Mouse (Mus musculus) spleen, postnatal 4 days (tissue): Measurements from ENCODE around the gene Osbpl10.
A peak's percentile ranks its signal among the peaks of the same experiment; 100 is the strongest.

Source experiments
- DNase-seq, 2 experiments: peaks; one replicate each; pipeline ENCODE4 v3.0.0; 2022; ENCODE audit warnings: low spot score in 2 of 2

Osbpl10 gene

DNA sequence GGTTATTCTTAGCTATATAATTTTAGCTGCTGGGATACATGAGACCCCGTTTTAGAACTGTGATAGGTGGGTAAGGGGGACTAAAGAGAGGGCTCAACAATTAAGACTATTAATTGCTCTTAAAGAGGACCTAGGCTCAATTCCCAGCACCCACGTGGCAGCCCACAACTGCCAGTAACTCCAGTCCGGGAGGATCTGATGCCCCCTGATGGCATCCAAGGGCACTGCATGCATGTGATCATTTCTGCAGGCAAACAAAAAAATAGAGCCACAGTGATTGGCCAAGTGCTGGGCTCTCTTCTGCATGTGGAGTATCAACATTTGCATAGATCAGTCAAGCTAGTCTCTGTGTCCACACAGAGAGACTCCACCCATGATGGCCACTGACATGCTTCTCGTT, 96.8 kb downstream of the Osbpl10 start:
- DNase-seq: no peak

DNA sequence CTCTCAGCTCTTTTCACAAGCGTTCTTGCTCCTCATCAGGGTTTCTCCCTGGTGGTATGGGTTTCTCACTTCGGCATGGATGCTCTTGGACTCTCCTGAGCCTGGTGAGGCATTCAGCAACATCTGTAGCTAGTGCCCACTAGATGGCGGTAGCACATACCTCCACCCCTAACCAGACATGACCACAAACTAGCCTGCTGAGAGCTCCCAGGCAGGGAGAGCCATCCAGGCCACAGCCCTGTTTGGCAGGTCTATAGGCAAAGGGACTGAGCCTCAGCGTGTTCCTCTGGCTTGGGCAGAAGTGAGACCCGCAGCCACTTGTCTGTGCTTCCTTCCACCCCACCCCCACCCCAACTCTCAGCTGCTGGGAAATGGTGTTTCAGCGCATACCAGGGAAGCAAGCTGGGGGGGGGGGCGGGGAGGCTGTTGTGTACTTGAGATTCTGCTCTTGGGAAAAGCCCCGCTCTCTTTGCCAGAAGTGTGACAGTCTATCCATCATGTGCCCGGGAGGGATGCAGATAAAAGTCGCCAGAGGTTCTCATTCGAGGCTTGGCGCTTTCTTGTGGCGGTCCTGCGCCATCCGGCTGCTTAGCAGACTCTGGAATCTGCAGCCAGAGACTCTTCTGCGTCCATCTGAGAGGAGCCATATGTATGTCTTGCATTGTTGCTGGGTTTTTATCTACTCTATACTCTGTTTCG, 110.1 kb downstream of the Osbpl10 start:
- peak; percentile 34 to 70 for DNase-seq

DNA sequence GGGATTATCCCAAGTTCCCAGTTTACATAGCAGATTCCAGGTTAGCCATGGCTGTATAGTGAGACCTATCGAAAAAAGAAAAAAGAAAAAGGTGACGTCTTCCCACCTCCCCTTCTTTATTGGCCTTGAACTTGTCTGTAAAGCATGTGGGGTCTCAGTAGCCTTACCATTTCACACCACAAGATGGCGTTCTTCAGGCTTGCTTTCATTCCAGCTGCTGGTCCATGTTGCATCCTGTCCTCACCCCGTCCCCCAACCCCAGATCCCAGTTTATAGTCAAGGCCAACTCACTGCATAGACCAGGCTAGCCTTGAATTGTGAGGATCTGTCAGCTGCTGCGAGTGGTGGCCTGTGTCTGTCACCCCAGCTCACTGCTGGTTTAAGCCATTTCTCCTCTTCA, 111.3 kb downstream of the Osbpl10 start:
- DNase-seq: no peak

DNA sequence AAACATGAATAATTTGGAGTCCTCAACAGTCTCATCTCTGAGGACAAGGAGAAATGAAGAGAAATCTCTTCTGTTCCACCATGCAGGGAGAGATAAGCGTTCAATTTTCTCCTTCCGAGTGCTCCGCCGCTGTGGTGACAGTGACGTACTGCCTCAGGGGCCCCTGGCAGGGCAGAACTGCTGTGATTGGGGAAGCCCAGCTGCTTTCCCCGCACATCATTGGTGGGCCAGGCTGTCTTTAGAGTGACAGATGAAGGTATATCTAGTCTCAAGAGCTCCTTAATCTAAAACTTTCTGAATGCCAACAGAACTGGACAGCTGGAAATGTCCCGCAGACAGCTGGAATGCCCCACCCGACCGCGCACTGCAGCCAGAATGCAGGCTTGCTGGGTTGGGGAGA, 118.1 kb downstream of the Osbpl10 start:
- no peak for DNase-seq

DNA sequence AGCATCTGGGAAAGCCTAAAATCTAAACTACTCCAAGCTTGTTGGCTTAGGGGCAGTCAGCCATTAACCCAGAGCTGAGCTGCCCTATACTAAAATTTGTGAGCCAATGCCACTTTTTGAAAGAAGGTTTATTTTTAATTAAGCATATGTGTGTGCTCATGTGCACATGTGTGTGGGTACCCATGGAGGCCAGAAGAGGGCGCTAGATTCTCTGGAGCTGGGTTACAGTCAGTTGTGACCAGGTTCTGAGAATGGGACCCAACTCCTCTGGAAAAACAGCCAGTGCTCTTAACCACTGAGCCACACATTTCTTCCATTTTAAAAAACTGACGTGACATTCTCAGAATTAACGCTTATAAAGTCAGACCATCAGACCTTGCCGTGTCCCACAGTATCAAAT, 119.0 kb downstream of the Osbpl10 start:
- no peak for DNase-seq

DNA sequence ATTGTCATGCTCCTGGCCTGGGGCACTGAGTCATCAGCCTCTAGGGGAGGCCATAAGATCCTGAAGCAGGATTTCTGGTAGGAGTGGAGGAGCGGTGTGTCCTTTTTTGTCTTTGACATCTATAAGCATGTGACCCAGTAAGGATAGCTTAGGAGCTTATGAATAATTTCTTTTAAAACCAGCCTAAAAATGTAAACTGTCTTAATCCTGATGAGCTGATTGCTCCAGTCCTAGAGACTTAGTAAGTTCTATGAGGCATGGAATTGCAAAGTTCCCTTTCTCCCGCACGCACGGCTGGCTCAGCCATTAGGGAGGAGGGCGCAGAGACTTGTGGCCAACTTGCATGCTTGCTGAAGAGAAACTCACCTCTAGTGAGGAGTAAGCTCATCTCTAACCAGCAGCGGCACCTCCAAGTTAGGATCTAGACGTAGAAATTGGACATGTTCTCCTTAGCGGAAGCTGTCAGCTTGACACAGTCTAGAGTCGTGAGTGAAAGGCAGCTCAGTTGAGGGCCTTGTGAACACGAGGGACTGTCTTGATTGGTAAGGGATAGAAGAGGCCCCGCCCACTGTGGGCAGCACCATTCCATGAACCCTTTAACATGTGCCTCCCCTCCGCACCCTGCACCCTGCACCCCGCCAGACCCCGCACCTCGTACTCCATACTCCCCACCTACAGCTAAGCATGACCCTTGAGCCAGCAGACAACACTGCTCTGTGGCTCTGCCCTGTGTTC, 122.0 kb downstream of the Osbpl10 start:
- no peak for DNase-seq

DNA sequence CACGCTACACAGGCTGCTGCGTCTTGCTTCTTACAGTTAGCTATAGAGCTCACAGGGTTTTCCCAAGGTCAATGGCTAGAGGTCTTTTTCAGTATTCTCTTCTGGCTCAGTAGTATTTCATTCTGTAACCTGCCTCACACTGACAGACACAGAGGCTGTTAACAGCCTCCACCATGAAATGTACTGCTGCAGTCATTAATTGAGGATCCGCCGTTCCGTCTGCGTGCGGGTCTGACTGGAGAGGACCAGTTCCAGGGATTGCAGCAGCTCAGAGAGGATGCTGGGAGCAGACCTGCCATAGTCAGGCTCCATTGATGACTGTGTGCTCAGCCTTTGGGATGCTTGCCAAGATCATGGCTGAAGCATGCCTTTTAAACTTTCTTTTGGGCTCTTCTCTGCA, 129.1 kb downstream of the Osbpl10 start:
- no peak for DNase-seq

DNA sequence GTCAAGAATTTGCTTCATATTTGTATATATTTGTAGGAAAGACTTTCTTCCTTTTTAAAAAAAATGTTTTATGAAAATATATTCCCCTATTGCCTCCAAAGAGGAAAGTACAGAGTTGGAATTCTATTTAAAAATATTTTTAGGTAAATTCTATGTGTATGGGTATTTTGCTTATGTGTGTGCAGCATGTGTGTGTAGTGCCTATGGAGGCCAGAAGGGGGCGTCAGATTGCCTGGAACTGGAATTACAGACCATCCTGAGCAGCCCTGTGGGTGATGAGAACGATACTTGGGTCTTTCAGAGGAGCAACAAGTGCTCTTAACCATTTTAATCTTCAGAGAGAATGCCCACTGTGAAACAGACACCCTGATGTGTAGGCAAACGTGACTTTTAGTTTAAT, 132.3 kb downstream of the Osbpl10 start:
- DNase-seq: no peak

DNA sequence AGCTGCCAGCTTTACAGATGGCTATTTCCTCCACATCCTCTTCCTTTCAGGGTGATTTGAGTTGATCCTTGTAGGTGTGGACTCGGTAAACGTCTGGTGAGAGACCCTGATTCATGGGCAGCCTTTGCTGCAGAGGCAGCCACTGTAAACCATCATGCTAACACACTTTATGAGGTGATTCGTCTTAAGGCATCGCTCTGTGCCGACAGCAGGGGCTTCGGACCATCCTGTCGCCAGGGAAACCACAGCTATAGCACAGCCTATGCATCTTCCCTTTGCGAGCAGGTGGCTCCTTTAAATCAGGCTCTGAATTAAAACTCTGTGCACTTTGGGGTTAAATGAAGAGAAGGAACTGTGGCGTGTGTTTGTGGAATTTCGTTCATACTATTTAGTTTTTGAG, 138.9 kb downstream of the Osbpl10 start:
- DNase-seq: no peak

DNA sequence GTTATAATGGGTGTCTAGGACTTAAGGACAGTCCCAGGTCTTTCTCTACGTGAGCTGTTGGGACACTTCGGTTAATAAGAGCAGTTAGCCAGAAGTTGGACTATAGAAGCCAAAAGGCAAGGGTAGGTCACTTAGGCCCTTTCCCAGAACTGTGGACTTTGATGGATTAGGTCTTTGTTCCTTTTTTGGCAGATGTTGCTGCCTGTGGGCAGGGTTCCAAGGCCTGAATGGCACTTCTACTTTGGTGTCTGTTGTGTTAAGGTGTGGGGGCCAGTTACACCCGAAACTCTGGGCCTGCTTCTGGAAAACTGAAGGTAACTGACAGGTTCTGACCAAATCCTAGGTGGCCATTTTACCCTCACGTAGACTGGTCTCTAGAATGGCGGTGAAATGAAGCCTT, 141.9 kb downstream of the Osbpl10 start:
- no peak for DNase-seq

DNA sequence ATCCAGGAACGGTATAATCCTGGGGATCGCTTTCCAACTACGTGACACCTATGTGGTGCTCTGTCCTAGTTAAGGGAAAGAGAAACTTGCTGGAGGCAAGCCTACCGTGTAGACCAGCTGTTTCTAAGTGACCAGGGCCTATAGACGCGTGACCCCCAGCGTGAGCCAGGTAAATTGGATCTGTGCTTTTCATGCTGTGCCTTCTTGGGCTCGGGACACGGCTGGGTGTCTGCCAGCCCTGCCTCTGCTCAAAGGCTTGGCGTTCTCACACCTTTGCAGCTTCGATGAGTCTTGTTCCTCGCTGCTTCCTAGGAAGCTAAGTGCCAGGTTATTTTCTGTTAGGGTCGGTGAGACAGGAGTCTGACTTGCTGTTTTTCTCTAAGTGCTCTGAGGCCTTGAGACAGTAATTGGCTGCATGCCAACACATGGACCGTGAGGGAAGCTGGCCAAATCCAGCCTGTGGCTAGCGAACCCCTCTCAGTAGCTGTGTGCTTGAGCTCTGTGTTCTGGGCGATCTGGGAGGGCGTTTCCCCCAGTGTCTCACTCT, 142.4 kb downstream of the Osbpl10 start:
- DNase-seq: no peak

DNA sequence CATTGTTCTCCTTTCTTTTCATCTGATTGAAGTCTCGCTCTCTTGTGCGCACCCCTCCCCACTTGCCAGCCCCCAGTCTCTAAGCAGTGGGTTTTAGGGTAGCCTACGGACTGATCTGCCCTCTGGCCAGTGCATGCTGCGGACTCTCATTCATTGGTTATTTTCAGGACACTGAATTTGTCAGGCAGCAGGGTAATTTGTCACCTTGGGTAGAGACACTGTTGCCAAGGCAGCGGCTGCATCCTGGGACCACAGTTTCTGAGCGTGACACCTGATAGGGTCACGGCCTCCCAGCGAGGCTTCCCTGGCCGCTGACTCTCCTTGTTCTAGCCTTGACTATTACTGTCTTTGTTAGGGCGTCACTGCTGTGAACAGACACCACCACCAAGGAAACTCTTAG, 149.0 kb downstream of the Osbpl10 start:
- no peak for DNase-seq

DNA sequence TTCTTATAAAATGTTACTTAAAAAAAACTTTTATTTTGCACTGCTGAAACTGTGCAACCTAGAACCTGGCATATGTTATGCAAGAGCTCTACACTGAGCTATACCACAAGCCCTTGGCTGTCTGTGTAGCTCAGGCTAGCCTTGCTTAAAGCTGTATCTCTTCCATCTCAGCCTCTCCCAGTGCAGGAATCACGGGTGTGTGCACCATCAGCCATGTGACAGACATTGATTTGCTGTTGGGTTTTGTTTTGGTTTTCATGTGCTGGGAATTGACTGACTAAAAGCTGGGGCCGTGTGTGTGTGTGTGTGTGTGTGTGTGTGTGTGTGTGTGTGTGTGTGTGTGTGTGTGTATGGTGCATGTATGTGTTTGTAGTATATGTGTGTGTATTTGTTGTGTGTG, 155.6 kb downstream of the Osbpl10 start:
- no peak for DNase-seq

DNA sequence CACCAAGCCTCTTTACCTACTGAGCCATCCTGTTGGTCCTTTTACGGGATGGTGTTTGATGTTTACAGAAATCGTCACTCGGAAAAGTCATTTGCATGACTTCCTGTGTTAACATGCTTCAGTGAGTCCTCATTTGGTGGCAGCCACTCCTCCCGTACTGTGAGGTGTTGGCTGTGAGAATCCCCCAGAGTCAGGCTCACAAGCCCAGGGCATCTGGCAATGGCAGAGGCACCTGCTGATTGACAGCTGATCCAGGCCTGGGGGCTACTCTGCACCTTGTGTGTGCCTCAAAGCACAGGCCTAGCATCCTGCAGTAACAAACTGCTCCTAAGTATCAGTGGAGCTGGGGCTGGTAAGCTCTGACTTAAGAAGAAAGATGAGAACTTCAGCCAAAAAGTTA, 156.4 kb downstream of the Osbpl10 start:
- DNase-seq: peak in 1 of 2 experiments; percentile 18

DNA sequence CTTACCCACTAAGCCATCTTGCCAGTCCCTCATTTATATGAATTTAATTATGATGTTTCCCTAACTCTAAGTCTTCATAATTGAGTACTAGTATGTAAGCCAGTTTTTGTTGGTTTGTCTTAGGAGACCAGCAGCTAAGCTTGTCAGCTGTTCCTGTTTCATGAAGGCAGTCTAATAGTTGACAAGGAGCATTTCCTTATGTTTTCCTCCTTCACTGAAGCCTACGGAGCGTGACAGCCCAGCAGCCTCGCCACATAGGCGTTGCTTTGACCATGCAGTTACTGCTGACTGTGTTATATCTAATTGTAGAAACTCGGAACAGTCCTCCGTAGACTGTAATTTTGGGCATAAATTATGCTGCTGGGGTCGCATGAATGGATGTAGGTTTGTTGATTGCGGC, 157.0 kb downstream of the Osbpl10 start:
- DNase-seq: no peak

DNA sequence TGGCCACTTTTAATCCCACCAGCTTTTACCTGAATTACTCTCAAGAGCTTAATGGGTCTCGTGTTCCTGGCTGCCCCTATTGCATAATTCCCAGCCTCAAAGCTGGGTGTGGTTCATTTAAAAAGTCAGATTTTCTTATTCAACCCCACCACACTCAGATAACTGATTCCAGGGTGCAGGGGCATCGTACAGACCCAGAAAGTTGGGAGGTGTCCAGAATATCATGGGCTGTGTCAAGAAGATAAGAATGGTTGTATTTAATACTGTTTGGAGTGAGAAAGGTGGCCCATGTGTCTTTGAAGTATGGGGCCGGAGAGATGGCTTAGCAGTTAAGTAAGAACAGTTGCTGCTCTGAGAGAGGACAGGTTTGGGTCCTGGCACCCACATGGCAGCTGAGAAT, 159.5 kb downstream of the Osbpl10 start:
- DNase-seq: no peak

DNA sequence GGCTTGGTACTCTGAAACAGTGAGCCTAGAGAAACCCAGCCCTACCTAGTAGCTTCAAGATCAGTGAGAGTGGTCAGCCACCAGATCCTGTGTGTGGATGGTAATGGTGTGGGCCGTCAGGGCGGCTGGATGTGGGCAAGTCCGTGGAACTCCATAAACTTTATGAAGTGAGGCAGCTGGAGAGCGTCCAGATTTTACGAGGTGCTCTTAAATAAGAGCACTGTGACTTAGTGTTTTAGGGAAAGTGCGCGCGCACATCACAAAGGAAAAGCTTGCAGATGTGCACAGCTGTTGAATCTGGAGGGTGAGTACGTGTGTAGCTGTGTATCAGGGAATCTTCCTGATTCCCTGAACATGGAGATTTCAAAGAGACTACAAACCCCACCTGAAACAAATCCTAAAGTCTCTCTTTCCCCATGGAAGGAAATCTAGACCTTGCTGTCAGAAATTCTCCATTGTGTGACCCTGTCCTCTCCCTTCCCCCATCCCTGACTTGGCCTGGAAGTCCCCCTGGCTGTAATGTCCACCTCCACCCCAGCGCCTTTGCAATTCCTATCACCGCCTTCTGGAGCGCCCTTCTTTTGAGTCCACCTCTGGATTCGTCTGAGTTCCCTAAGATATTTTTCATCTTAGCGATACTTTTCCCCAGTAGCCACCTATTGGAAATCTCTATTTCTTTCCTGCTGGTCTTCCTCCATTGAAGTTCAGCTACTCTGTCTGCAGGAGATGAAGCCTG, 161.4 kb downstream of the Osbpl10 start:
- no peak for DNase-seq

DNA sequence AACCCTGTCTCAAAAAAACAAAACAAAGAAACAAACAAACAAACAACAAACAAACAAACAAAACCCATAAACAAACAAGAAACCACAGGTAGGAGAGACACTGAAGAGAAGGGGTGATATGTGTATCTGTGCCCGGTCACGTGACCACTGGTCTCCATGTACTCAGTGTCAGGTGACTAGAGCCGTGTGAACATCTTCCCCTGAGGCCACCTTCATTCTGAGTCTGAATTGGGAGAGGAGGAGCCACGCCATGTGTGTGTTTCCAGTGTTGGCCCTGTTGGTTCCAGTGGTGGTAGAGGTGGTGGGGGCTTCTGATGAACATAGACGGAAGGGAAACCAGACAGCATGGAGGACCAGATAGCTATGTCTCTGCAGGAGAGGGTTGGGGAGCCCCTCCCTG, 168.8 kb downstream of the Osbpl10 start:
- DNase-seq: no peak

DNA sequence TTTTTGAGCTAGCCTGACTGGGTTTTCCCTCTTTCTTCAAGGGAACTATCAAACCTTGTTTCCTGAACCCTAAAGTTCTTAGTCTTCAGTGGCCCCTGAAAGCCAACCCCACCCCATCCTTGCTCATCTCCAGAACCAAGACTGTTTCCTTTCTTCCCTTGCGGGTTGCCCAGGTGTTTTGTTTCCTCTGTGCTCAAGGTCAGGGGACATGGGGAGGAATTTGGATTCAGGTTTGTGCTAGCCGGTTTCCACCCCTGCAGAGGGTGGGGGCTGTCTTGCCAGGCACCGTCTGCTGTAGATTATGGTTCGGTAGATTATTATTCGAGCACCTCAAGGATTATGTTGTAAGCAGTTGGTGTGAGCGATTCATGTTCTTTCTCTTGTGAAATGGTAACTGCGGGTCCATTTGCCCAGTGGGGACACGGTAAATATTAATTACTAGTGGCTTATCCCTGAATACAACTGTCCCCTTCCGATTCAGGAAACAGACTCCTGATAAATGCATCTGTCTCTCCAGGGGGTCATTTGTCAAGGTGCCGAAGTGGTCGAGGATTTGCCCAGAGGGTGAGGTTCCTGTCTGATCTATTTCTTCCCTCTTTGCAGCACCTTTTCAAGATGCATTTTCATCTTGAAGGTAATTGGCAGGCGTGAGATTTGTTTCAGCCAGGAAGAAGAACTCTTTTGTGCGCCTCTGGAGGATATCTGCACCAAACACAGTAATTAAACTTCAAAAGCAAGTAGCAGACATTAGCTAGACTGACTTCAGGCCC, 169.4 kb downstream of the Osbpl10 start:
- DNase-seq: no peak

DNA sequence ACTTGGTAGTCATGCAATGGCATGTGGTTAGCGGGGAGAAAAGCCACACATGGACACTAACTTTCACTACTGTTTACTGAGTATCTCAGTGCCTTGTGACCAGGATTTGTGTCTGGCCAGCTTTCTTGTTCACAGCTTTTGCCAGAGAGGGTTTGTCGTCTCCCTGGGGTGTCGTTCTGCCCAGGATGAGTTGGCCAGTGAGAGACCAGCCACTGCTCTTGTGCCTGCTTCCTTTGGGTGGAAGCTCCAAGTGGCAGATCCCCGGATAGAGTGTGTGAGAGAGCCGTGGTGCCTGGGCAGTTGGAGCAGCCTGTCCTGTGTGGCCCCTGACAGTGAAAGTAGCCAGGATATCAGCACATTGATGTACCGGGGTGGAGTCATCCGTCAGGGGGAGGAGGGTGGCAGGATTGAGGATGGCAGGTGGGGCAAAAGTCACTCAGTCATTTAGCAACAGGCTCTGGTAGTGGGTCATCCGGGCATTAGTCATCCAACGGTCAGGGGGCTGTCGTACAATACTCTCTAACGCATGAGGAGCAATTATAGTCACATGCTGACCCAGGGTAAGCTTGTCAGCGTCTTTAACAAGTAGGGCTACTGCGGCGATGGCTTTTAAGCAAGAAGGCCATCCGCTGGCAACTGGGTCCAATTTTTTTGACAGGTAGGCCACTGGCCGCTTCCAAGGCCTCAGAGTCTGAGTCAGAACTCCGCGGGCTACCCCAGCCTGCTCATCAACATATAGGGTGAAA, 170.8 kb downstream of the Osbpl10 start:
- no peak for DNase-seq

DNA sequence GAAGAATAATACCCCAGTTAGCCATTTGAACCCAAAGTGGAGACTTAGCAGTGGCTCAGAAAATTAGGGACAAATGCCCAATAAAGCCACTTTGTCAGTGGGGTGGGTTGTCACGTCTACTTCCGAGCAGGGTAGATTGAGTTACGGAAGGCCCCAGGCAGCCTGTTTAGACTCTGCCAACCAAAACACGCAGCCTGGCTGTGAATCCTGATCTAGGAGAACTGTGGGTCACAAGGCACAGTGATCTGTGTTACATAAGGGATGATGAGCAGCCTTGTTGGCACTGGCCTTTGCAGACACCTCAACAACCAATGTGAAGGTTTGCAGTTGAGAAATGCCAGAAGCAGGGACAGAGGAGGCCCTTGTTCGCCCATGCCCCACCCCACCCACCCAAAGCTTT, 183.2 kb downstream of the Osbpl10 start:
- DNase-seq: no peak
